Mouse (Mus musculus): ENCODE measurements around the gene Acss2.
"Not testable (repeated sequence)": the region's sequence is repeated elsewhere in the genome, so short reads cannot be mapped to it uniquely, and the experiment has no call there.

Gene Acss2

GRCm38 (mm10) chr2:155589521-155589920 is 71.8 kb downstream of the Acss2 start:
- DNase-seq (ENCODE audit: low read depth, low spot score) = no peak

- DNase-seq (ENCODE audit: low read depth, low spot score) = no peak
These were observed 73.1 kb downstream of the Acss2 start for GRCm38 (mm10) chr2:155590876-155591275.

GRCm38 (mm10) chr2:155591676-155592075 is 73.9 kb downstream of the Acss2 start:
- no peak for DNase-seq (ENCODE audit: low read depth, low spot score)

GRCm38 (mm10) chr2:155592137-155592853 is 74.5 kb downstream of the Acss2 start, which contains the start of gene Gss:
Gene Gss (minus strand): TSS chr2:155592810.
- DNase-seq (ENCODE audit: low read depth, low spot score) = peak; percentile 84

GRCm38 (mm10) chr2:155592854-155593283 is 75.1 kb downstream of the Acss2 start:
- no peak for DNase-seq (ENCODE audit: low read depth, low spot score)

- no peak for DNase-seq (ENCODE audit: low read depth, low spot score)
These were observed 77.8 kb downstream of the Acss2 start for GRCm38 (mm10) chr2:155595516-155595915.

- no peak for DNase-seq (ENCODE audit: low read depth, low spot score)
These were observed 86.0 kb downstream of the Acss2 start for GRCm38 (mm10) chr2:155603707-155604106.

- DNase-seq (ENCODE audit: low read depth, low spot score) = peak; percentile 77
These were observed 87.0 kb downstream of the Acss2 start for GRCm38 (mm10) chr2:155604560-155605235.

GRCm38 (mm10) chr2:155605236-155605589 is 87.5 kb downstream of the Acss2 start:
- DNase-seq (ENCODE audit: low read depth, low spot score) = not testable (repeated sequence)

GRCm38 (mm10) chr2:155606360-155606759 is 88.6 kb downstream of the Acss2 start:
- DNase-seq (ENCODE audit: low read depth, low spot score) = no peak

GRCm38 (mm10) chr2:155610978-155611377 is 93.2 kb downstream of the Acss2 start, which contains the start of gene Myh7b:
Gene Myh7b (plus strand): TSS chr2:155611212.
- no peak for DNase-seq (ENCODE audit: low read depth, low spot score)

GRCm38 (mm10) chr2:155611834-155612550 is 94.2 kb downstream of the Acss2 start:
- no peak for DNase-seq (ENCODE audit: low read depth, low spot score)

- DNase-seq (ENCODE audit: low read depth, low spot score) = peak; percentile 94
These were observed 95.6 kb downstream of the Acss2 start for GRCm38 (mm10) chr2:155613326-155613755.

- no peak for DNase-seq (ENCODE audit: low read depth, low spot score)
These were observed 96.2 kb downstream of the Acss2 start for GRCm38 (mm10) chr2:155613953-155614352.

GRCm38 (mm10) chr2:155616971-155617370 is 99.2 kb downstream of the Acss2 start:
- no peak for DNase-seq (ENCODE audit: low read depth, low spot score)

- peak; percentile 82 for DNase-seq (ENCODE audit: low read depth, low spot score)
These were observed 102.1 kb downstream of the Acss2 start for GRCm38 (mm10) chr2:155619817-155620216.

- no peak for DNase-seq (ENCODE audit: low read depth, low spot score)
These were observed 104.9 kb downstream of the Acss2 start for GRCm38 (mm10) chr2:155622606-155623005.

- no peak for DNase-seq (ENCODE audit: low read depth, low spot score)
These were observed 106.2 kb downstream of the Acss2 start for GRCm38 (mm10) chr2:155623996-155624395.

GRCm38 (mm10) chr2:155624730-155625129 is 107.0 kb downstream of the Acss2 start:
- DNase-seq (ENCODE audit: low read depth, low spot score) = peak; percentile 68

GRCm38 (mm10) chr2:155626277-155626676 is 108.5 kb downstream of the Acss2 start:
- no peak for DNase-seq (ENCODE audit: low read depth, low spot score)

GRCm38 (mm10) chr2:155627030-155627738 is 109.4 kb downstream of the Acss2 start:
- DNase-seq (ENCODE audit: low read depth, low spot score) = no peak

- no peak for DNase-seq (ENCODE audit: low read depth, low spot score)
These were observed 110.4 kb downstream of the Acss2 start for GRCm38 (mm10) chr2:155628112-155628511.

All from c-Kit-negative CD71-positive TER-119-positive erythroid progenitor cells, embryonic 14.5 days (primary cell).